Mouse (Mus musculus): Measurements from ENCODE around the gene AL732309.1. TPM values are rescaled to one million over a fixed set of nuclear protein-coding genes. Genes with fewer than 3 reads are reported as not detected.

AL732309.1 gene
- polyA plus RNA-seq, 1 experiment from 2014 or later: 1.7 TPM

- Histone ChIP-seq H3K27ac (replicated peaks) (peak within 1 kb of the TSS; percentile 83), H3K4me2 (peak within 1 kb of the TSS; percentile 93), H3K27me3 (no peaks in the 10 kb centered on the region), H3K9me3 (replicated peaks) (no peaks in the 10 kb centered on the region), H3K9ac (peak within 1 kb of the TSS; percentile 84), H3K4me3 (replicated peaks) (peak within 1 kb of the TSS; percentile 90), H3K36me3 (replicated peaks) (peaks cover 29% of the 10 kb centered on the region), H3K4me1 (replicated peaks) (peaks cover 25% of the 10 kb centered on the region)
- ATAC-seq (ENCODE audit: insufficient read depth): peak; percentile 82
- 0% methylated on average over 39 of the region's 39 CpGs for WGBS (ENCODE audit: insufficient replicate concordance)
These were observed 8.7 kb upstream of the AL732309.1 start, which contains the start of gene Tmem203 for GRCm38 (mm10) chr2:25255284-25255779. TSS of gene Tmem203 (plus strand) at chr2:25255439.

- H3K9me3 ChIP-seq (replicated peaks): no peaks in the 10 kb centered on the region
- peaks cover 54% of the 10 kb centered on the region for H3K36me3 ChIP-seq (replicated peaks)
- no peak overlapping the region for H3K27ac ChIP-seq (replicated peaks)
- no peak overlapping the region for H3K4me2 ChIP-seq
- H3K9ac ChIP-seq: no peak overlapping the region
- peaks cover 25% of the 10 kb centered on the region for H3K4me1 ChIP-seq (replicated peaks)
- H3K4me3 ChIP-seq (replicated peaks): no peak overlapping the region
- no peaks in the 10 kb centered on the region for H3K27me3 ChIP-seq
- no peak for ATAC-seq (ENCODE audit: insufficient read depth)
- 74% methylated on average over 1 of the region's 1 CpGs for WGBS (ENCODE audit: insufficient replicate concordance)
These were observed 5.7 kb upstream of the AL732309.1 start for GRCm38 (mm10) chr2:25252331-25252730.

- peaks cover 42% of the 10 kb centered on the region for H3K27me3 ChIP-seq
- no peak overlapping the region for H3K9ac ChIP-seq
- no peak overlapping the region for H3K27ac ChIP-seq (replicated peaks)
- H3K4me1 ChIP-seq (replicated peaks): peaks cover 26% of the 10 kb centered on the region
- no peak overlapping the region for H3K4me2 ChIP-seq
- no peak for ATAC-seq (ENCODE audit: insufficient read depth)
- 82% methylated on average over 4 of the region's 4 CpGs for WGBS (ENCODE audit: insufficient replicate concordance)
- H3K9me3 ChIP-seq (replicated peaks): no peaks in the 10 kb centered on the region
- H3K36me3 ChIP-seq (replicated peaks): peaks cover 21% of the 10 kb centered on the region
- H3K4me3 ChIP-seq (replicated peaks): no peak overlapping the region
These were observed 2.5 kb downstream of the AL732309.1 start for GRCm38 (mm10) chr2:25244144-25244543.

- no peak overlapping the region for H3K4me3 ChIP-seq (replicated peaks)
- no peak overlapping the region for H3K9ac ChIP-seq
- peaks cover 46% of the 10 kb centered on the region for H3K27me3 ChIP-seq
- ATAC-seq (ENCODE audit: insufficient read depth): no peak
- H3K27ac ChIP-seq (replicated peaks): no peak overlapping the region
- H3K36me3 ChIP-seq (replicated peaks): peaks cover 13% of the 10 kb centered on the region
- no peaks in the 10 kb centered on the region for H3K9me3 ChIP-seq (replicated peaks)
- H3K4me1 ChIP-seq (replicated peaks): peaks cover 26% of the 10 kb centered on the region
- WGBS (ENCODE audit: insufficient replicate concordance): 68% methylated on average over 8 of the region's 8 CpGs
- no peak overlapping the region for H3K4me2 ChIP-seq
These were observed 3.3 kb downstream of the AL732309.1 start for GRCm38 (mm10) chr2:25243342-25243741.

GRCm38 (mm10) chr2:25242101-25242506 is 4.6 kb downstream of the AL732309.1 start, which contains the start of the genes Rnf208 and Cysrt1:
TSS of gene Rnf208 (plus strand) at chr2:25242255.
TSS of gene Cysrt1 (minus strand) at chr2:25242452.
- Histone ChIP-seq H3K9me3 (replicated peaks) (no peaks in the 10 kb centered on the region), H3K36me3 (replicated peaks) (peaks cover 8% of the 10 kb centered on the region; the same call in 1 of the 2 replicates), H3K4me3 (replicated peaks) (peak within 1 kb of the TSS; percentile 54), H3K4me2 (peak within 1 kb of the TSS; percentile 79), H3K4me1 (replicated peaks) (peaks cover 26% of the 10 kb centered on the region), H3K27me3 (peaks cover 48% of the 10 kb centered on the region), H3K9ac (no peak within 1 kb of the TSS), H3K27ac (replicated peaks) (no peak within 1 kb of the TSS)
- WGBS (ENCODE audit: insufficient replicate concordance): 0% methylated on average over 51 of the region's 59 CpGs
- ATAC-seq (ENCODE audit: insufficient read depth): no peak

GRCm38 (mm10) chr2:25241438-25241775 is 5.3 kb downstream of the AL732309.1 start:
- H3K9ac ChIP-seq: no peak overlapping the region
- H3K4me1 ChIP-seq (replicated peaks): peaks cover 29% of the 10 kb centered on the region
- 8% methylated on average over 6 of the region's 6 CpGs for WGBS (ENCODE audit: insufficient replicate concordance)

GRCm38 (mm10) chr2:25240723-25241437 is 5.8 kb downstream of the AL732309.1 start:
- H3K9ac ChIP-seq: no peak overlapping the region
- peak overlapping the region; percentile 79 for H3K4me2 ChIP-seq
- peak; percentile 56 for ATAC-seq (ENCODE audit: insufficient read depth)
- peaks cover 30% of the 10 kb centered on the region for H3K4me1 ChIP-seq (replicated peaks)
- peak overlapping the region; percentile 54 for H3K4me3 ChIP-seq (replicated peaks)
- H3K9me3 ChIP-seq (replicated peaks): no peaks in the 10 kb centered on the region
- H3K27me3 ChIP-seq: peaks cover 56% of the 10 kb centered on the region
- no peaks in the 10 kb centered on the region for H3K36me3 ChIP-seq (replicated peaks)
- no peak overlapping the region for H3K27ac ChIP-seq (replicated peaks)
- 1% methylated on average over 29 of the region's 29 CpGs for WGBS (ENCODE audit: insufficient replicate concordance)

More at GRCm38 (mm10) chr2:25241438-25241775, 5.3 kb downstream of the AL732309.1 start:
- H3K36me3 ChIP-seq (replicated peaks): peaks cover 2% of the 10 kb centered on the region; the same call in 1 of the 2 replicates
- peak overlapping the region; percentile 79 for H3K4me2 ChIP-seq
- H3K27ac ChIP-seq (replicated peaks): no peak overlapping the region
- H3K4me3 ChIP-seq (replicated peaks): peak overlapping the region; percentile 54
- peaks cover 52% of the 10 kb centered on the region for H3K27me3 ChIP-seq
- H3K9me3 ChIP-seq (replicated peaks): no peaks in the 10 kb centered on the region
- ATAC-seq (ENCODE audit: insufficient read depth): no peak

GRCm38 (mm10) chr2:25240310-25240709 is 6.4 kb downstream of the AL732309.1 start:
- no peaks in the 10 kb centered on the region for H3K36me3 ChIP-seq (replicated peaks)
- H3K4me3 ChIP-seq (replicated peaks): peak overlapping the region; percentile 54; the same call in 1 of the 2 replicates
- no peak for ATAC-seq (ENCODE audit: insufficient read depth)
- H3K4me2 ChIP-seq: peak overlapping the region; percentile 79
- peaks cover 30% of the 10 kb centered on the region for H3K4me1 ChIP-seq (replicated peaks)
- H3K9me3 ChIP-seq (replicated peaks): no peaks in the 10 kb centered on the region
- H3K27ac ChIP-seq (replicated peaks): no peak overlapping the region
- 48% methylated on average over 8 of the region's 8 CpGs for WGBS (ENCODE audit: insufficient replicate concordance)
- H3K27me3 ChIP-seq: peaks cover 57% of the 10 kb centered on the region
- H3K9ac ChIP-seq: no peak overlapping the region

GRCm38 (mm10) chr2:25239766-25240165 is 6.9 kb downstream of the AL732309.1 start:
- Histone ChIP-seq H3K4me2 (no peak overlapping the region), H3K4me3 (replicated peaks) (no peak overlapping the region), H3K27ac (replicated peaks) (no peak overlapping the region), H3K9me3 (replicated peaks) (no peaks in the 10 kb centered on the region), H3K4me1 (replicated peaks) (peaks cover 30% of the 10 kb centered on the region), H3K27me3 (peaks cover 62% of the 10 kb centered on the region), H3K9ac (no peak overlapping the region), H3K36me3 (replicated peaks) (no peaks in the 10 kb centered on the region)
- no peak for ATAC-seq (ENCODE audit: insufficient read depth)
- 76% methylated on average over 3 of the region's 3 CpGs for WGBS (ENCODE audit: insufficient replicate concordance)

GRCm38 (mm10) chr2:25238106-25238505 is 8.6 kb downstream of the AL732309.1 start:
- peaks cover 44% of the 10 kb centered on the region for H3K4me1 ChIP-seq (replicated peaks)
- no peak overlapping the region for H3K4me3 ChIP-seq (replicated peaks)

GRCm38 (mm10) chr2:25237522-25237921 is 9.1 kb downstream of the AL732309.1 start:
- H3K4me1 ChIP-seq (replicated peaks): peaks cover 45% of the 10 kb centered on the region
- no peak overlapping the region for H3K4me3 ChIP-seq (replicated peaks)
- H3K27me3 ChIP-seq: peaks cover 53% of the 10 kb centered on the region
- ATAC-seq (ENCODE audit: insufficient read depth): no peak
- no peak overlapping the region for H3K9ac ChIP-seq
- WGBS (ENCODE audit: insufficient replicate concordance): 51% methylated on average over 4 of the region's 4 CpGs
- H3K9me3 ChIP-seq (replicated peaks): no peaks in the 10 kb centered on the region
- no peaks in the 10 kb centered on the region for H3K36me3 ChIP-seq (replicated peaks)
- H3K27ac ChIP-seq (replicated peaks): no peak overlapping the region
- no peak overlapping the region for H3K4me2 ChIP-seq

More at GRCm38 (mm10) chr2:25238106-25238505, 8.6 kb downstream of the AL732309.1 start:
- Histone ChIP-seq H3K27ac (replicated peaks) (no peak overlapping the region), H3K9ac (no peak overlapping the region), H3K36me3 (replicated peaks) (no peaks in the 10 kb centered on the region), H3K4me2 (no peak overlapping the region), H3K27me3 (peaks cover 53% of the 10 kb centered on the region), H3K9me3 (replicated peaks) (no peaks in the 10 kb centered on the region)
- ATAC-seq (ENCODE audit: insufficient read depth): no peak

All from liver, embryonic 15.5 days (tissue).